Mouse (Mus musculus): ENCODE measurements at regions not wholly inside any gene's neighbourhood (a gene's known extent, or its start where the extent isn't known, plus 50 kb on each side); places are given as distances from the start of the nearest gene placed in this dataset.
A peak's percentile ranks its signal among the peaks of the same experiment; 100 is the strongest.

DNA sequence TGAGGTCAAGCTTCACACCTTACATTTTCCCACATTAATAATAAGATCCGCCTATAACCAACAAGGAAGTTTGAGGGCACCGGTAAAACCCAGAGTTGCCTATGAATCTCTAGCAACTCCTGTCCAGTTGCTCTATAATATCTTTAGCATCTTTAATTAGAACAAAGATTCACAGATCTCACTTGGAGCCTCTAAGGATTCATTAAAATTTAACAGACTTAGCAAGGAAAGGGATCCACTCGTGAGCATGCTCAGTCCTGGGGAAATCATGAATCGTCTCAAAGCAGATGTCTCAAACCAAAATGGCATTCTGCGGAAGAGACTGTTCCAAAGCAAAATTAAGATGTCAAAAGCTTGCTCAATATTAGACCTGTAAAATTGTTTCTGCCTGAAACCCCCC, 57.8 kb upstream of the Nt5e start:
- Histone ChIP-seq H3K4me3 (replicated peaks) (no peak overlapping the region), H3K36me3 (replicated peaks) (no peaks in the 10 kb centered on the region), H3K4me1 (replicated peaks) (peaks cover 3% of the 10 kb centered on the region; the same call in 1 of the 2 replicates), H3K27me3 (no peaks in the 10 kb centered on the region), H3K9me3 (replicated peaks) (no peaks in the 10 kb centered on the region), H3K9ac (no peak overlapping the region), H3K4me2 (no peak overlapping the region), H3K27ac (replicated peaks) (no peak overlapping the region)
- no peak for ATAC-seq (ENCODE audit: insufficient read depth)
- WGBS (ENCODE audit: insufficient replicate concordance) = 72% methylated on average over 5 of the region's 5 CpGs

DNA sequence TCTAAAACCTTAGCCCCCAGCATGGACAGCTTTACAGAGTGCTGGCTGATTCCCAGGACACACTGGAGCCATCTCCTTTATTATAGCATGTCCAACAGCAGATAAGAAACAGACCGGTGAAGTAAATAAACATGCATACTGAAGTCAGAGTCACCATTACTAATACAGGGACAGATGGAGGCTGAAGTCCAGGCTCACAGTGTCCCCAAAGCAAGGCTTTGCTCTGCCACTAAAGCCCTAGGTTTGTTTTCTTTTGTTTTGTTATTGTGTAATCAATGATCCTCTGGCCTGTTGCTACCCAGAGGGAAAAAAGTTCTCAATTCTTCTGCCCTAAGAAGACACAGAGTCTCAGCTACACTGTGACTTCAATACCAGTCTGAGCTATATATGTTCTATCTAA, 56.2 kb upstream of the Nt5e start:
- Histone ChIP-seq H3K9ac (no peak overlapping the region), H3K4me1 (replicated peaks) (peaks cover 3% of the 10 kb centered on the region; the same call in 1 of the 2 replicates), H3K36me3 (replicated peaks) (no peaks in the 10 kb centered on the region), H3K27me3 (no peaks in the 10 kb centered on the region), H3K4me3 (replicated peaks) (no peak overlapping the region), H3K4me2 (no peak overlapping the region), H3K9me3 (replicated peaks) (no peaks in the 10 kb centered on the region), H3K27ac (replicated peaks) (no peak overlapping the region)
- 60% methylated on average over 1 of the region's 1 CpGs for WGBS (ENCODE audit: insufficient replicate concordance)
- ATAC-seq (ENCODE audit: insufficient read depth) = no peak

- no peaks in the 10 kb centered on the region for H3K36me3 ChIP-seq (replicated peaks)
- no peak overlapping the region for H3K9ac ChIP-seq
- H3K27me3 ChIP-seq = no peaks in the 10 kb centered on the region
- no peak overlapping the region for H3K4me2 ChIP-seq
- peak; percentile 36; the same call in 1 of the 2 replicates for ATAC-seq (ENCODE audit: insufficient read depth)
- no peaks in the 10 kb centered on the region for H3K9me3 ChIP-seq (replicated peaks)
- WGBS (ENCODE audit: insufficient replicate concordance) = 13% methylated on average over 4 of the region's 4 CpGs
- H3K27ac ChIP-seq (replicated peaks) = no peak overlapping the region
- H3K4me3 ChIP-seq (replicated peaks) = no peak overlapping the region
- peaks cover 3% of the 10 kb centered on the region; the same call in 1 of the 2 replicates for H3K4me1 ChIP-seq (replicated peaks)
These were observed 53.7 kb upstream of the Nt5e start for GRCm38 (mm10) chr9:88273304-88273703.

DNA sequence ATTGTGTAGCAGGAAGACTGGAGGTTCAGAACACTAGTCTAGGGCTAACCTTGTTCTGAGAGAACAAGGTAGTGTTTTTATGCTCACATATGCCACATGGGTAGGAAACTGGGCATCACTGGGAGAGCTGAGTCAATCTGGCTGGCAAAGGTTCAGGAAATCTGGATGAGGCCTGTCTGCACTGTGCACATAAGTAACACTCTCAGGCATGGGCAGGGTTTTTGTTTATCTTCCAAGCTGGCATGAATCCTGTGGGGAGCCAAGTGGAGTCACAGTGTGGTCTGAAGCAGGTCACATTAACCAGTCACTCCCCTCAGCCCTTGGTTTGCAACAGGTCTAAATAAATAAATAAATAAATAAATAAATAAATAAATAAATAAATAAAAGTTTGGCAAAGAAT, 53.0 kb upstream of the Nt5e start:
- no peak overlapping the region for H3K4me2 ChIP-seq
- H3K9ac ChIP-seq = no peak overlapping the region
- H3K4me1 ChIP-seq (replicated peaks) = peaks cover 3% of the 10 kb centered on the region; the same call in 1 of the 2 replicates
- no peak for ATAC-seq (ENCODE audit: insufficient read depth)
- no peaks in the 10 kb centered on the region for H3K9me3 ChIP-seq (replicated peaks)
- H3K27me3 ChIP-seq = no peaks in the 10 kb centered on the region
- no peak overlapping the region for H3K4me3 ChIP-seq (replicated peaks)
- H3K36me3 ChIP-seq (replicated peaks) = no peaks in the 10 kb centered on the region
- H3K27ac ChIP-seq (replicated peaks) = no peak overlapping the region

DNA sequence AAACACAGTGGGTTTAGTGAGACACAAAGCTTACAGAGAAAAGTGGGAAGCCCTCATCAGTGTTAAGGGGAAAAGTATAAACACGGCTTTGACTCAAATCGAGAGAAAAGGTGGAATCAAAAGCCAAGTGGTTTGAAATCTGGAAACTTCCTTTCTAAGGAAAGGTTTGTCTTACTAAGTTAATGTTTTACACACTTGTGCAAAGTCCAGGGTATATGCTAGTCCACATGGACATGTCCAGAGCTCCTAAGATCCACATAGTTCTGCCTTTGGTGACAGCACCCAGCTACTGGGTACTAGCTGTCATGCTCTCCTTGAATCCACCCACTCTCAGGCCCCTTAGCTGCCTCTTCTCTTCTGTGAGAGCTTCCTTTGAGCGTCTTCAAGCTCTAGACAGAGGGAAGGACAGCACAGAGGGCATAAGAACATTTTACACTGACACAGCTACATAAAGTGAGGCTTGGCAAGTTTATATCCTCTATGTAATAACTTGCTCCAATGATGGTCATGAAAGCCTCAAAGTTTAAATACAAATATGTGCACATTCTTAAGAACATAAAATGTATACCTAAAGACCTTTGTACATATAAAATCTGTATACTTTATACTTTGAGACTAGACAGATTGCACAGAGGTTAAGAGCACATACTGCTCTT, 52.2 kb upstream of the Nt5e start:
- ATAC-seq (ENCODE audit: insufficient read depth) = 0 out of 2 replicates have a peak, but pooled peaks have one; percentile 43
- H3K9ac ChIP-seq = no peak overlapping the region
- no peaks in the 10 kb centered on the region for H3K27me3 ChIP-seq
- no peak overlapping the region for H3K27ac ChIP-seq (replicated peaks)
- no peaks in the 10 kb centered on the region for H3K9me3 ChIP-seq (replicated peaks)
- H3K4me3 ChIP-seq (replicated peaks) = no peak overlapping the region
- peaks cover 3% of the 10 kb centered on the region; the same call in 1 of the 2 replicates for H3K4me1 ChIP-seq (replicated peaks)
- 61% methylated on average over 3 of the region's 3 CpGs for WGBS (ENCODE audit: insufficient replicate concordance)
- no peaks in the 10 kb centered on the region for H3K36me3 ChIP-seq (replicated peaks)
- H3K4me2 ChIP-seq = no peak overlapping the region

DNA sequence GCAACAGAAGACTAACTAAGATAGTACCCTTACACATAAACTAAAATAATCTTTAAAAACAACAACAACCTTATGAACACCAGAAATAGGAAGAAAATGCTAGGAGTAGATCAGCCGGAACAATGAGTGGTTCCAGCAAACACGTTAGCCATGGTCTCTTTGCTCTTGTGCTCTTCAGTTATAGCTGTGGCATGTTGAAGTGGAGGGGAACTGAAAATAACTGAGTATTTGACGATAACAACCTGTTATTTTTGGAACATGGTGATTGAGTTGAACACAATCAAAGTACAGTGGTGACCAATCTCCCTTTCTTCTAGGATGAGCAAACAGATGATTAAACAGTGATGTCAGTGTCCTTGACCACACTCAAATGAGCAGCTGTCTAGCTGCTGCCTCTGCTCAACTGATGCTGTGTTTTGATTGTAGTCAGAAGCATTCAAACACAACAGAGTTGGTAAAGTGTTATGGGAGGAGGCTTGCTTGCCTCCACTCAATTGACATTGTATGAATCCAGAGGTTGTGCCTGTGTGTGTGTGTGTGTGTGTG, 50.9 kb upstream of the Nt5e start:
- H3K4me1 ChIP-seq (replicated peaks) = peaks cover 3% of the 10 kb centered on the region; the same call in 1 of the 2 replicates
- H3K9ac ChIP-seq = no peak overlapping the region
- H3K4me3 ChIP-seq (replicated peaks) = no peak overlapping the region
- ATAC-seq (ENCODE audit: insufficient read depth) = no peak
- 63% methylated on average over 3 of the region's 3 CpGs for WGBS (ENCODE audit: insufficient replicate concordance)
- H3K4me2 ChIP-seq = no peak overlapping the region
- no peak overlapping the region for H3K27ac ChIP-seq (replicated peaks)
- H3K27me3 ChIP-seq = no peaks in the 10 kb centered on the region
- H3K9me3 ChIP-seq (replicated peaks) = no peaks in the 10 kb centered on the region
- no peaks in the 10 kb centered on the region for H3K36me3 ChIP-seq (replicated peaks)

- H3K4me3 ChIP-seq (replicated peaks) = no peak overlapping the region
- H3K27me3 ChIP-seq = no peaks in the 10 kb centered on the region
- ATAC-seq (ENCODE audit: insufficient read depth) = no peak
- H3K27ac ChIP-seq (replicated peaks) = no peak overlapping the region
- no peak overlapping the region for H3K4me2 ChIP-seq
- peaks cover 3% of the 10 kb centered on the region; the same call in 1 of the 2 replicates for H3K4me1 ChIP-seq (replicated peaks)
- no peaks in the 10 kb centered on the region for H3K36me3 ChIP-seq (replicated peaks)
- H3K9ac ChIP-seq = no peak overlapping the region
- H3K9me3 ChIP-seq (replicated peaks) = no peaks in the 10 kb centered on the region
- WGBS (ENCODE audit: insufficient replicate concordance) = 59% methylated on average over 6 of the region's 6 CpGs
These were observed 50.0 kb upstream of the Nt5e start for GRCm38 (mm10) chr9:88277031-88277430.

Measured in liver, embryonic 15.5 days (tissue).